Mouse (Mus musculus): ENCODE measurements around the gene Rfesd. TPM values are rescaled to one million over a fixed set of nuclear protein-coding genes. Genes with fewer than 3 reads are reported as not detected.

Gene Rfesd
- polyA plus RNA-seq, 2 experiments = 11.0 to 21.3 TPM

- H3K36me3 ChIP-seq (ENCODE audit: control insufficient read depth, insufficient read depth, low read length) = no peaks in the 10 kb centered on the region
- no peak overlapping the region for H3K4me2 ChIP-seq (replicated peaks; ENCODE audit: low read depth, low read length, severe bottlenecking)
- H3K9ac ChIP-seq (ENCODE audit: low read depth, low read length, severe bottlenecking) = no peak overlapping the region
- H3K27ac ChIP-seq (replicated peaks; ENCODE audit: low read depth, low read length) = no peak overlapping the region
- no peaks in the 10 kb centered on the region for H3K4me1 ChIP-seq (ENCODE audit: control insufficient read depth, insufficient read depth, low read length)
- 82% methylated on average over 2 of the region's 2 CpGs for WGBS
- H3K4me3 ChIP-seq (replicated peaks; ENCODE audit: low read length) = no peak overlapping the region
- H3K9me3 ChIP-seq (ENCODE audit: control insufficient read depth, low read length) = no peaks in the 10 kb centered on the region
- DNase-seq (ENCODE audit: low spot score) = no peak
- TF ChIP-seq POLR2A (IDR thresholded peaks at IDR 0.05; ENCODE audit: borderline replicate concordance, extremely low read depth, insufficient read depth, insufficient read length) = no peak
- ATAC-seq (ENCODE audit: low FRiP score, low read depth) = no peak
- no peaks in the 10 kb centered on the region for H3K27me3 ChIP-seq (ENCODE audit: control insufficient read depth, insufficient read depth, low read length)
Observed at GRCm38 (mm10) chr13:75976649-75977048, 41.9 kb downstream of the Rfesd start.

DNA sequence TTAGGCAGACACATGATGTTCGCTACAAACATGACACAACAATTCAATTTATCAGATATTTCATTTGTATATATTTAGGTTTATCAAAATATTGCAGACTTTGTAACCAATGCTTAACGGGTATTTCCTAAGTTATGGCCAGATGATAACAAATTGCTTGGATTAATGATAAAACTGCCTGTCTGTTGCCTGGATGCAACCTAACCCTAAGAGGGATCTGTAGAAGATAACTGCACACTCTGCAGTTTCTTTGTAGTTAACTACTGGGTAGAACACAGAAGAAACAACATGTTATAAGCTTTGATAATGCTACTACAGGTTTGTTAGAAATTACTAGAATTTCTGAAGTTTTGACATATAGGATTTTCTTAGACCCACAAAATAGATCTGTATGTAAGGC is 42.3 kb downstream of the Rfesd start:
- DNase-seq (ENCODE audit: low spot score) = no peak

GRCm38 (mm10) chr13:75975629-75976028 is 42.9 kb downstream of the Rfesd start:
- 65% methylated on average over 1 of the region's 1 CpGs for WGBS
- DNase-seq (ENCODE audit: low spot score) = no peak
- ATAC-seq (ENCODE audit: low FRiP score, low read depth) = no peak
- Histone ChIP-seq H3K4me3 (replicated peaks; ENCODE audit: low read length) (no peak overlapping the region), H3K4me2 (replicated peaks; ENCODE audit: low read depth, low read length, severe bottlenecking) (no peak overlapping the region), H3K36me3 (ENCODE audit: control insufficient read depth, insufficient read depth, low read length) (no peaks in the 10 kb centered on the region), H3K4me1 (ENCODE audit: control insufficient read depth, insufficient read depth, low read length) (no peaks in the 10 kb centered on the region), H3K27me3 (ENCODE audit: control insufficient read depth, insufficient read depth, low read length) (no peaks in the 10 kb centered on the region), H3K27ac (replicated peaks; ENCODE audit: low read depth, low read length) (no peak overlapping the region), H3K9me3 (ENCODE audit: control insufficient read depth, low read length) (no peaks in the 10 kb centered on the region), H3K9ac (ENCODE audit: low read depth, low read length, severe bottlenecking) (no peak overlapping the region)
- no peak for TF ChIP-seq POLR2A (IDR thresholded peaks at IDR 0.05; ENCODE audit: borderline replicate concordance, extremely low read depth, insufficient read depth, insufficient read length)

More for the DNA sequence above, 42.3 kb downstream of the Rfesd start:
- Histone ChIP-seq H3K9ac (ENCODE audit: low read depth, low read length, severe bottlenecking) (no peak overlapping the region), H3K4me2 (replicated peaks; ENCODE audit: low read depth, low read length, severe bottlenecking) (no peak overlapping the region), H3K27ac (replicated peaks; ENCODE audit: low read depth, low read length) (no peak overlapping the region), H3K27me3 (ENCODE audit: control insufficient read depth, insufficient read depth, low read length) (no peaks in the 10 kb centered on the region), H3K4me3 (replicated peaks; ENCODE audit: low read length) (no peak overlapping the region), H3K9me3 (ENCODE audit: control insufficient read depth, low read length) (no peaks in the 10 kb centered on the region), H3K4me1 (ENCODE audit: control insufficient read depth, insufficient read depth, low read length) (no peaks in the 10 kb centered on the region), H3K36me3 (ENCODE audit: control insufficient read depth, insufficient read depth, low read length) (no peaks in the 10 kb centered on the region)
- WGBS = 88% methylated on average over 2 of the region's 2 CpGs
- ATAC-seq (ENCODE audit: low FRiP score, low read depth) = no peak
- TF ChIP-seq POLR2A (IDR thresholded peaks at IDR 0.05; ENCODE audit: borderline replicate concordance, extremely low read depth, insufficient read depth, insufficient read length) = no peak

- Histone ChIP-seq H3K4me1 (ENCODE audit: control insufficient read depth, insufficient read depth, low read length) (no peaks in the 10 kb centered on the region), H3K4me2 (replicated peaks; ENCODE audit: low read depth, low read length, severe bottlenecking) (no peak overlapping the region), H3K4me3 (replicated peaks; ENCODE audit: low read length) (no peak overlapping the region), H3K27me3 (ENCODE audit: control insufficient read depth, insufficient read depth, low read length) (no peaks in the 10 kb centered on the region), H3K9ac (ENCODE audit: low read depth, low read length, severe bottlenecking) (no peak overlapping the region), H3K36me3 (ENCODE audit: control insufficient read depth, insufficient read depth, low read length) (no peaks in the 10 kb centered on the region), H3K27ac (replicated peaks; ENCODE audit: low read depth, low read length) (no peak overlapping the region), H3K9me3 (ENCODE audit: control insufficient read depth, low read length) (no peaks in the 10 kb centered on the region)
- 79% methylated on average over 2 of the region's 2 CpGs for WGBS
- no peak for TF ChIP-seq POLR2A (IDR thresholded peaks at IDR 0.05; ENCODE audit: borderline replicate concordance, extremely low read depth, insufficient read depth, insufficient read length)
- no peak for ATAC-seq (ENCODE audit: low FRiP score, low read depth)
- DNase-seq (ENCODE audit: low spot score) = no peak
Observed at GRCm38 (mm10) chr13:75974481-75974880, 44.0 kb downstream of the Rfesd start.

GRCm38 (mm10) chr13:75966850-75967249 is 51.7 kb downstream of the Rfesd start, which contains the start of gene Spata9:
Gene Spata9 (plus strand): TSS chr13:75967150.
- WGBS = 91% methylated on average over 1 of the region's 1 CpGs
- H3K4me1 ChIP-seq (ENCODE audit: control insufficient read depth, insufficient read depth, low read length) = no peaks in the 10 kb centered on the region

More at GRCm38 (mm10) chr13:75966850-75967249, 51.7 kb downstream of the Rfesd start, which contains the start of gene Spata9:
- 0 out of 2 replicates have a peak, but pooled peaks cover 4% of the 10 kb centered on the region for H3K9me3 ChIP-seq (ENCODE audit: control insufficient read depth, low read length)
- H3K4me3 ChIP-seq (replicated peaks; ENCODE audit: low read length) = no peak within 1 kb of the TSS
- H3K9ac ChIP-seq (ENCODE audit: low read depth, low read length, severe bottlenecking) = no peak within 1 kb of the TSS
- H3K4me2 ChIP-seq (replicated peaks; ENCODE audit: low read depth, low read length, severe bottlenecking) = no peak within 1 kb of the TSS
- no peak within 1 kb of the TSS for H3K27ac ChIP-seq (replicated peaks; ENCODE audit: low read depth, low read length)
- no peaks in the 10 kb centered on the region for H3K27me3 ChIP-seq (ENCODE audit: control insufficient read depth, insufficient read depth, low read length)
- DNase-seq (ENCODE audit: low spot score) (no peak), ATAC-seq (ENCODE audit: low FRiP score, low read depth) (no peak)
- no peak for TF ChIP-seq POLR2A (IDR thresholded peaks at IDR 0.05; ENCODE audit: borderline replicate concordance, extremely low read depth, insufficient read depth, insufficient read length)
- H3K36me3 ChIP-seq (ENCODE audit: control insufficient read depth, insufficient read depth, low read length) = no peaks in the 10 kb centered on the region

All from limb, embryonic 14.5 days (tissue).